ENCODE assay signal across 22 mouse cellular contexts in genomic region chr1:95754071-95754915, GRCm38 (mm10).
DNase-seq lines count a peak whose midpoint lies in the region; ATAC-seq lines count a peak whose summit lies in the region.
"Had no signal": no experiment of that assay in that cellular context is flagged by ENCODE, and none has a peak within 500 bp of the region (broad histone marks: within the 10 kb centered on the region; RNA-seq: fewer than 3 reads in every experiment).

No protein-coding gene starts in this region.

- peak; percentile 93 for ATAC-seq in activated CD4-positive, CD25-positive, alpha-beta regulatory T cell, adult 4 months
- ATAC-seq: forebrain, postnatal 0 days; intestine, embryonic 15.5 days had no signal

- H3K27me3 ChIP-seq in splenic B cell, adult 2 months (ENCODE audit: control insufficient read depth, insufficient read depth, low read length, poor library complexity, severe bottlenecking) = no peaks in the 10 kb centered on the region
- H3K27me3 ChIP-seq: embryonic facial prominence, embryonic 12.5 days; intestine, embryonic 15.5 days; midbrain, embryonic 12.5 days; neural tube, embryonic 12.5 days had no signal

- no peaks in the 10 kb centered on the region for H3K36me3 ChIP-seq in splenic B cell, adult 2 months (ENCODE audit: control insufficient read depth, insufficient read depth, low read length, poor library complexity, severe bottlenecking)
- H3K36me3 ChIP-seq: embryonic facial prominence, embryonic 12.5 days; heart, embryonic 10.5 days; intestine, embryonic 15.5 days; midbrain, embryonic 12.5 days; neural tube, embryonic 12.5 days had no signal

- peak; percentile 65 for DNase-seq in CD4-positive, CD25-positive, alpha-beta regulatory T cell, adult 2 months (ENCODE audit: low read depth, low spot score)
- peak; percentile 87 for DNase-seq in ES-CJ7 (ENCODE audit: low read depth, low spot score)
- DNase-seq in splenic B cell, adult 2 months (ENCODE audit: low read depth, low spot score) = peak; percentile 30
- DNase-seq in kidney, adult 9 months = no peak
- DNase-seq in layer of hippocampus, adult 18-20 months (ENCODE audit: low spot score in 2 of 2) = no peak
- DNase-seq in heart, adult 8-10 months (ENCODE audit: low spot score) = no peak
- DNase-seq: adrenal gland, postnatal 10 days; cerebellum, adult 18-20 months; forebrain, postnatal 0 days; gastrocnemius, adult 2 months; heart, postnatal 4 days; kidney, adult 8-10 months; kidney, postnatal 25 days; lung, embryonic 14.5 days; thymus, adult 18-20 months; thymus, postnatal 36 days had no signal

Comparison
In these comparisons a context has a peak if more than half of its experiments do, and no peak if none do; other contexts are left out.
1. DNase-seq: peak in CD4-positive, CD25-positive, alpha-beta regulatory T cell, adult 2 months (single experiment), ES-CJ7 (single experiment) and splenic B cell, adult 2 months (single experiment); none in kidney, adult 9 months (single experiment), layer of hippocampus, adult 18-20 months (0 of 2) and heart, adult 8-10 months (single experiment).